Mouse (Mus musculus) ES-E14 (cell line): ENCODE data around the gene Cacybp. TPM values are rescaled to one million over a fixed set of nuclear protein-coding genes. Genes with fewer than 3 reads are reported as not detected.

ENCODE experiments used
- DNase-seq: peaks from one replicate; pipeline ENCODE4 v3.0.0-alpha.2; 2013; ENCODE audit warnings: low read depth, low spot score
- H3K27ac ChIP-seq: 2 replicates; pipeline ENCODE4 v1.5.1; 2012; ENCODE audit warnings: low read depth, mild to moderate bottlenecking, low read length, moderate library complexity, mixed read lengths; ENCODE audit not compliant: poor library complexity, insufficient read depth, severe bottlenecking
- H3K36me3 ChIP-seq: 2 replicates; pipeline ENCODE4 v1.6.1; 2012; ENCODE audit warnings: mild to moderate bottlenecking, low read length, moderate library complexity, mixed read lengths; ENCODE audit not compliant: control insufficient read depth, poor library complexity, insufficient read depth, severe bottlenecking
- H3K4me1 ChIP-seq, 2 experiments: fragments of 150-350 bp in 1 of 2; sonication (generic) in 1 of 2; 2 replicates each; pipeline ENCODE4 v1.6.1; 2012; ENCODE audit warnings: low read length in 2 of 2, mild to moderate bottlenecking in 1 of 2, mixed read lengths in 1 of 2; ENCODE audit not compliant: control insufficient read depth in 2 of 2, insufficient read depth in 2 of 2, poor library complexity in 1 of 2
- H3K4me3 ChIP-seq, 2 experiments: fragments of 150-350 bp in 1 of 2; sonication (generic) in 1 of 2; 2 replicates each; pipeline ENCODE4 v1.5.1; 2012; ENCODE audit warnings: low read length in 2 of 2, low read depth in 1 of 2, mild to moderate bottlenecking in 1 of 2, mixed read lengths in 1 of 2; ENCODE audit not compliant: insufficient read depth in 1 of 2, poor library complexity in 1 of 2, severe bottlenecking in 1 of 2
- H3K9ac ChIP-seq: 2 replicates; pipeline ENCODE4 v1.6.1; 2012; ENCODE audit warnings: low read depth, mild to moderate bottlenecking, low read length, mixed read lengths; ENCODE audit not compliant: poor library complexity, insufficient read depth, severe bottlenecking
- H3K9me3 ChIP-seq: fragments of 150-350 bp; sonication (generic); 2 replicates; pipeline ENCODE4 v1.6.1; 2012; ENCODE audit warnings: low read depth, mild to moderate bottlenecking, low read length; ENCODE audit not compliant: control insufficient read depth, insufficient read depth
- CHD2 ChIP-seq: IDR thresholded peaks from 2 replicates; pipeline ENCODE4 v1.6.1; 2014; ENCODE audit warnings: mild to moderate bottlenecking, low read depth, low read length, inconsistent platforms
- HCFC1 ChIP-seq: IDR thresholded peaks from 2 replicates; pipeline ENCODE4 v1.6.1; 2012; ENCODE audit warnings: low read length, inconsistent platforms, borderline replicate concordance; ENCODE audit not compliant: insufficient read depth
- MAFK ChIP-seq: IDR thresholded peaks from 2 replicates; pipeline ENCODE4 v1.6.1; 2014; ENCODE audit warnings: mild to moderate bottlenecking, low read depth, low read length, inconsistent platforms; ENCODE audit not compliant: insufficient read depth
- ZC3H11A ChIP-seq: IDR thresholded peaks from 2 replicates; pipeline ENCODE4 v1.6.1; 2012; ENCODE audit warnings: low read depth, mild to moderate bottlenecking, inconsistent platforms, low read length, borderline replicate concordance
- ZNF384 ChIP-seq: IDR thresholded peaks from 2 replicates; pipeline ENCODE4 v1.6.1; 2012; ENCODE audit warnings: low read depth, low read length, inconsistent platforms
- in situ Hi-C, 2 experiments: fragments of 600-800 bp; cut with MboI; formaldehyde crosslinking; loops; one replicate each; pipeline ENCODE4 v1.15.1; 2025; ENCODE audit warnings: low sequenced_read_pairs in 2 of 2, inconsistent platforms in 1 of 2; ENCODE audit not compliant: unreplicated experiment in 2 of 2
- total RNA-seq: library from RNA; depleted of rRNA; stranded (reverse); fragments of 300-350 nt; gene quantifications from 2 replicates; pipeline ENCODE4 v1.2.3, GENCODE M21; 2012

The Cacybp gene
- total RNA-seq, 1 experiment, result 184 TPM

- Histone ChIP-seq H3K27ac (no peak overlapping the region), H3K9ac (no peak overlapping the region), H3K36me3 (no peaks in the 10 kb centered on the region), H3K4me1 (no peaks in the 10 kb centered on the region), H3K9me3 (no peaks in the 10 kb centered on the region), H3K4me3 (no peak overlapping the region)
- TF ChIP-seq ZC3H11A (no peak), MAFK (no peak), CHD2 (no peak), HCFC1 (no peak), ZNF384 (no peak)
- in situ Hi-C loops, result no loop called here
- DNase-seq, result no peak
Measured at GRCm38 (mm10) chr1:160227850-160228249, 15.2 kb upstream of the Cacybp start.

DNA sequence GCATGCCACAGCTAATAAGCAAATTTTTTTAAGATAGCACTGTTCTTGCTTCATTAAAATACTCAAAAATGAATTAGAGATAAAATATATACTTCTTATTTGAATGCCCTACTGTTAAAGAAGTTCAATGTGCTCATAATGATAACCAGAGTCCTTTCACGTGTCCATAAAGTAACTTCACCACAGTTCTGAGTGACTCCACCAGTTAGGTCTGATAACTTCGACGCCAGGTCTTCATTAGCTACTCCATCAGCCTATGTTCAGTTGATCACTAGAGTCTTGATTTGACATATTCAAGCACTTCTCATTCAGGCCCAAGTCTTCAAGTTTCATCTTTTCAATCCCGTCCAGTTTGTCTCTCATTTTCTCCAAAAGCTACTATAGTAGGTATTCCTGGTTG is 14.5 kb upstream of the Cacybp start:
- no peak overlapping the region for H3K9ac ChIP-seq
- DNase-seq, result no peak
- no peaks in the 10 kb centered on the region for H3K36me3 ChIP-seq
- H3K27ac ChIP-seq, result no peak overlapping the region
- TF ChIP-seq MAFK (no peak), ZNF384 (no peak), ZC3H11A (no peak), CHD2 (no peak), HCFC1 (no peak)
- in situ Hi-C loops, result no loop called here
- no peak overlapping the region for H3K4me3 ChIP-seq
- no peaks in the 10 kb centered on the region for H3K9me3 ChIP-seq
- H3K4me1 ChIP-seq, result no peaks in the 10 kb centered on the region

- no peak overlapping the region for H3K27ac ChIP-seq
- H3K4me1 ChIP-seq, result no peaks in the 10 kb centered on the region
- in situ Hi-C loops, result no loop called here
- H3K36me3 ChIP-seq, result no peaks in the 10 kb centered on the region
- no peak for DNase-seq
- TF ChIP-seq MAFK, result no peak
- H3K4me3 ChIP-seq, result no peak overlapping the region
- H3K9ac ChIP-seq, result no peak overlapping the region
- H3K9me3 ChIP-seq, result no peaks in the 10 kb centered on the region
Measured at GRCm38 (mm10) chr1:160224093-160224492, 11.4 kb upstream of the Cacybp start.

- Histone ChIP-seq H3K4me1 (peaks cover 3 to 7% of the 10 kb centered on the region in 2 experiments; a peak in 2 of 4 replicates), H3K36me3 (no peaks in the 10 kb centered on the region), H3K9me3 (no peaks in the 10 kb centered on the region), H3K4me3 (no peak overlapping the region), H3K9ac (no peak overlapping the region), H3K27ac (no peak overlapping the region; the same call in 1 of the 2 replicates)
- TF ChIP-seq ZNF384, result no peak
- no peak for TF ChIP-seq HCFC1
- TF ChIP-seq CHD2, result no peak
- TF ChIP-seq MAFK, result no peak
- no peak for TF ChIP-seq ZC3H11A
- in situ Hi-C loops, result no loop called here
- DNase-seq, result no peak
Measured at GRCm38 (mm10) chr1:160217898-160218297, 5.2 kb upstream of the Cacybp start.

- no peaks in the 10 kb centered on the region for H3K36me3 ChIP-seq
- TF ChIP-seq HCFC1 (no peak), ZC3H11A (no peak), CHD2 (no peak), ZNF384 (no peak), MAFK (no peak)
- H3K9me3 ChIP-seq, result no peaks in the 10 kb centered on the region
- H3K4me3 ChIP-seq, result peak overlapping the region in 1 of 2 experiments; percentile 88; a peak in 2 of 4 replicates
- DNase-seq, result no peak
- in situ Hi-C loops, result no loop called here
- peaks cover 3 to 11% of the 10 kb centered on the region in 2 experiments; a peak in 3 of 4 replicates for H3K4me1 ChIP-seq
- no peak overlapping the region for H3K27ac ChIP-seq
- H3K9ac ChIP-seq, result no peak overlapping the region
Measured at GRCm38 (mm10) chr1:160214171-160214570, 1.5 kb upstream of the Cacybp start.
